Comparison of ENCODE assay signal across 15 mouse cellular contexts in the genomic region with DNA sequence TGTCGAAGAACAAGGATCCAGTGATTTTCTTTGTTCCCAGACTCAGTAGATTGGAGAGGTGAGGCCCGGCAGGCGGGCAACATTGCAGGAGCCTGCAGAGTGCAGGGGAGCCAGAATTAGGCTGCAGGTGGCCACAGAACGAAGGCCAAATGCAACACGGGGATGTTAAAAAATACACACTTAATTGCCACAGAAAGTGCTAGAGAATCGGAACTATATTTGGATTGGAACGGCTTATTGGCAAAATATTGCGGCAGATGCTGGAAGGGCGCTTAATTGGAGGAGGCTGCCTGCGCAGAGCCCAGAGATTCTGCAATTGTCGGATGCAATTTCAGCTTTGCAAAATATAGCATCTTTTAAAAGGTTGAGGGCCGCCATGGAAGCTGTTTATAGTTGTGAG. TPM values are rescaled to one million over a fixed set of nuclear protein-coding genes. Genes with fewer than 3 reads are reported as not detected.
DNase-seq lines count a peak whose midpoint lies in the region; ATAC-seq and TF ChIP-seq lines count a peak whose summit lies in the region.
"Had no signal": no experiment of that assay in that cellular context is flagged by ENCODE, and none has a peak within 500 bp of the region (broad histone marks: within the 10 kb centered on the region; RNA-seq: fewer than 3 reads in every experiment).

No protein-coding gene starts in this region.

- no peaks in the 10 kb centered on the region for H3K9me3 ChIP-seq in hindbrain, postnatal 0 days (ENCODE audit: low read length)
- H3K9me3 ChIP-seq in hindbrain, embryonic 11.5 days (ENCODE audit: control insufficient read depth, low read length), result no peaks in the 10 kb centered on the region
- H3K9me3 ChIP-seq: neural tube, embryonic 13.5 days had no signal

- H3K27ac ChIP-seq in cerebellum, adult 2 months (ENCODE audit: insufficient read depth, low read length), result no peak overlapping the region
- no peak overlapping the region for H3K27ac ChIP-seq in hindbrain, postnatal 0 days
- no peak overlapping the region for H3K27ac ChIP-seq in hindbrain, embryonic 11.5 days (ENCODE audit: low read depth, low read length)
- H3K27ac ChIP-seq: gastrocnemius, adult 2 months; neural tube, embryonic 13.5 days had no signal

- WGBS in cerebellum, adult 2 months, result 19% methylated on average over 12 of the region's 12 CpGs
- WGBS in hindbrain, postnatal 0 days, result 79% methylated on average over 12 of the region's 12 CpGs
- 94% methylated on average over 12 of the region's 12 CpGs for whole genome bisulfite sequencing in hindbrain, embryonic 11.5 days

- no peak overlapping the region for H3K4me3 ChIP-seq in cerebellum, adult 2 months (replicated peaks; ENCODE audit: insufficient read depth, low read depth, low read length)
- H3K4me3 ChIP-seq in hindbrain, postnatal 0 days (ENCODE audit: low read length), result no peak overlapping the region
- H3K4me3 ChIP-seq in hindbrain, embryonic 11.5 days (ENCODE audit: low read depth, low read length), result no peak overlapping the region
- H3K4me3 ChIP-seq: gastrocnemius, adult 2 months; neural tube, embryonic 13.5 days had no signal

- H3K4me2 ChIP-seq in hindbrain, postnatal 0 days (ENCODE audit: low read depth, low read length), result no peak overlapping the region
- no peak overlapping the region for H3K4me2 ChIP-seq in hindbrain, embryonic 11.5 days (replicated peaks; ENCODE audit: low read depth, low read length)
- H3K4me2 ChIP-seq: neural tube, embryonic 13.5 days had no signal

- no peak for ATAC-seq in hindbrain, postnatal 0 days
- ATAC-seq in hindbrain, embryonic 11.5 days (ENCODE audit: low FRiP score), result no peak
- no peak for ATAC-seq in activated CD4-positive, CD25-positive, alpha-beta regulatory T cell, adult 4 months
- ATAC-seq: hindbrain, embryonic 16.5 days had no signal

- H3K9ac ChIP-seq in hindbrain, postnatal 0 days (replicated peaks; ENCODE audit: low read length), result no peak overlapping the region
- no peak overlapping the region for H3K9ac ChIP-seq in hindbrain, embryonic 11.5 days (ENCODE audit: low read depth, low read length)
- H3K9ac ChIP-seq: neural tube, embryonic 13.5 days had no signal

- peak; percentile 49 to 51 for DNase-seq in cerebellum, adult 2 months
- no peak for DNase-seq in cerebellum, adult 11-12 months
- DNase-seq in hindbrain, postnatal 0 days (ENCODE audit: low spot score), result peak; percentile 10
- DNase-seq in hindbrain, embryonic 11.5 days (ENCODE audit: low spot score), result no peak
- peak; percentile 63 for DNase-seq in layer of hippocampus, adult 9-10 months (ENCODE audit: low spot score)
- DNase-seq in right cerebral cortex, postnatal 25 days, result peak; percentile 63
- no peak for DNase-seq in spleen, postnatal 10 days (ENCODE audit: low spot score in 2 of 2)
- DNase-seq: gastrocnemius, adult 2 months; heart, postnatal 10 days; liver; lung, adult 2 months; thymus, adult 2 months had no signal

- 0 out of 2 replicates have a peak, but pooled peaks cover 4% of the 10 kb centered on the region for H3K4me1 ChIP-seq in cerebellum, adult 2 months (ENCODE audit: control insufficient read depth, insufficient read depth, low read length)
- H3K4me1 ChIP-seq in hindbrain, postnatal 0 days (ENCODE audit: insufficient read depth, low read length), result no peaks in the 10 kb centered on the region
- no peaks in the 10 kb centered on the region for H3K4me1 ChIP-seq in hindbrain, embryonic 11.5 days (replicated peaks; ENCODE audit: control insufficient read depth, insufficient read depth, low read length)
- H3K4me1 ChIP-seq: neural tube, embryonic 13.5 days had no signal

- H3K36me3 ChIP-seq in hindbrain, postnatal 0 days (ENCODE audit: insufficient read depth, low read length), result no peaks in the 10 kb centered on the region
- no peaks in the 10 kb centered on the region for H3K36me3 ChIP-seq in hindbrain, embryonic 11.5 days (ENCODE audit: control insufficient read depth, insufficient read depth, low read length)
- H3K36me3 ChIP-seq: neural tube, embryonic 13.5 days had no signal

- no peaks in the 10 kb centered on the region for H3K27me3 ChIP-seq in cerebellum, adult 2 months (ENCODE audit: control insufficient read depth, insufficient read depth, low read length)
- H3K27me3 ChIP-seq in hindbrain, postnatal 0 days (ENCODE audit: insufficient read depth, low read length), result no peaks in the 10 kb centered on the region
- H3K27me3 ChIP-seq in hindbrain, embryonic 11.5 days (ENCODE audit: control insufficient read depth, insufficient read depth, low read length), result no peaks in the 10 kb centered on the region
- H3K27me3 ChIP-seq: neural tube, embryonic 13.5 days had no signal

- TF ChIP-seq POLR2A in cerebellum, adult 2 months (IDR thresholded peaks at IDR 0.05; ENCODE audit: borderline replicate concordance, insufficient read depth, low read length), result no peak

- no peak for TF ChIP-seq CTCF in cerebellum, adult 2 months (IDR thresholded peaks at IDR 0.05; ENCODE audit: borderline replicate concordance, insufficient read depth, low read depth, low read length)
- no peak for TF ChIP-seq CTCF in hindbrain, postnatal 0 days (IDR thresholded peaks at IDR 0.05; ENCODE audit: low read depth)

RNA-seq across cellular contexts. Expression of a gene that starts 46.4 kb away (rescaled TPM):
- polyA plus RNA-seq in cerebellum, adult 2 months (2012; rRNA removed), result 258 and 326 TPM in 2 replicates
- total RNA-seq in hindbrain, postnatal 0 days (2014; rRNA removed), result 182 TPM in 2 replicates
- polyA plus RNA-seq in hindbrain, postnatal 0 days (2015; fragmentation: Nextera tagmentation; extraction: Ambion mirVana), result 14.4 and 14.9 TPM in 2 replicates
- polyA plus RNA-seq in hindbrain, embryonic 11.5 days (2014; fragmentation: Nextera tagmentation; extraction: Ambion mirVana), result 1.8 and 2.0 TPM in 2 replicates
- under 1 TPM in 1 of 2 experiments, not detected in 1; 0.09 TPM for polyA plus RNA-seq in activated CD4-positive, CD25-positive, alpha-beta regulatory T cell, adult 4 months (2017; shearing (Covaris generic))

Comparison
In these comparisons a context has a peak if more than half of its experiments do, and no peak if none do; other contexts are left out.
1. DNase-seq: peak in cerebellum, adult 2 months (2 of 2), hindbrain, postnatal 0 days (single experiment), layer of hippocampus, adult 9-10 months (single experiment) and right cerebral cortex, postnatal 25 days (single experiment); none in cerebellum, adult 11-12 months (single experiment), hindbrain, embryonic 11.5 days (single experiment) and spleen, postnatal 10 days (0 of 2).
2. RNA of a gene that starts 46.4 kb away (polyA plus RNA-seq): 258 to 326 TPM in cerebellum, adult 2 months; 14.4 to 14.9 TPM in hindbrain, postnatal 0 days, 1.8 to 2.0 TPM in hindbrain, embryonic 11.5 days and 0.09 TPM in activated CD4-positive, CD25-positive, alpha-beta regulatory T cell, adult 4 months; every median in the first group is over 10 times any median in the second.